Mouse (Mus musculus): ENCODE measurements around the gene Slc38a1. TPM values are rescaled to one million over a fixed set of nuclear protein-coding genes. Genes with fewer than 3 reads are reported as not detected.

Slc38a1 gene
- total and polyA plus RNA-seq, 2 experiments from 2014 or later: 52.4 to 56.7 TPM

DNA sequence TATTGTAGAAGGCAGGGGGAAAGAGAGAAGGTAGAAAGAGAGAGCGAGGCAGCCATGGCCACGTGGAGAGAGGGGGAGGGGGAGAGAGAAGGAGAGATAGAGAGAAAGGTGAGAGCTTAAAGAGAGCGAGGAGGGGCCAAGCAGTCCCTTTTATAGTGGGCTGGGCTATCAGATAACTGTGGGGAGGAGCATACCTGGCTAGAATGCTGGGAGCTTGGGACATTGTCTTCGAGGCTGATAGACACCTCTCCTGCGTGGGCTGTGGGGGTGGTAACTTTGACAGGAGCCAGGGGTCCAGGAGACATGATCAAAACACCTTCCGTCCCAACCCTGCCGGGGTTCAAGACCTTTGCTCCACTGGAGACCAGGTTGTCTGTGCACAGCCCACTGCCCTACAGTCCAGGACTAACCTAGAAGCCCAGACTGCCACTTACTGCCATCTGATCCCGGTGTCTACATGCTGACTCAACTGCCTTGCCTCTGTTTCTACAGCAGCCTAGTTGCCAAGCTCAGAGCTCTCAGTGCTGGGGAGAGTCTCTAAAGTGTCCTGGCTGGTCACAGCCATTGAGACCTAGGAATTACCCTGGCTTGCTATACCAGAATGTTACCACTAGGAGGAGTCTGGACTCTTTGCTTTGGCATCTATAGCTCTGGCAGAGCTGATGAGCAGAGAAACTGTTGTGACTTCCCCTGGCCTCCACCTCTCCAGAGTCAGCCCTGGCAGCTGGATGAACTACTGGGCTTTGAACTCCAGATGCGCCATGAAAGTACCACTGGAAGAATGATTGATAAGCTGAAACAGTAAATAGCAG lies 90.9 kb downstream of the Slc38a1 start:
- DNase-seq (ENCODE audit: low spot score): peak; percentile 86
- no peaks in the 10 kb centered on the region for H3K4me1 ChIP-seq (ENCODE audit: control insufficient read depth, insufficient read depth)
- no peak overlapping the region for H3K9ac ChIP-seq (replicated peaks; ENCODE audit: low read depth, low read length)
- no peaks in the 10 kb centered on the region for H3K9me3 ChIP-seq (replicated peaks; ENCODE audit: control insufficient read depth, low read length)
- ATAC-seq (ENCODE audit: insufficient read depth, low read depth): peak; percentile 89
- H3K4me3 ChIP-seq (ENCODE audit: low read depth, low read length): no peak overlapping the region
- H3K36me3 ChIP-seq (replicated peaks; ENCODE audit: control insufficient read depth, insufficient read depth, low read length): no peaks in the 10 kb centered on the region
- TF ChIP-seq EP300 (IDR thresholded peaks at IDR 0.05; ENCODE audit: low read depth) (no peak), CTCF (IDR thresholded peaks at IDR 0.05; ENCODE audit: low read depth) (peak; percentile 95)
- no peak overlapping the region for H3K4me2 ChIP-seq (ENCODE audit: low read depth, low read length)
- WGBS: 59% methylated on average over 9 of the region's 9 CpGs
- H3K27me3 ChIP-seq (ENCODE audit: control insufficient read depth, insufficient read depth, low read length): no peaks in the 10 kb centered on the region
- H3K27ac ChIP-seq (ENCODE audit: low read depth): no peak overlapping the region

DNA sequence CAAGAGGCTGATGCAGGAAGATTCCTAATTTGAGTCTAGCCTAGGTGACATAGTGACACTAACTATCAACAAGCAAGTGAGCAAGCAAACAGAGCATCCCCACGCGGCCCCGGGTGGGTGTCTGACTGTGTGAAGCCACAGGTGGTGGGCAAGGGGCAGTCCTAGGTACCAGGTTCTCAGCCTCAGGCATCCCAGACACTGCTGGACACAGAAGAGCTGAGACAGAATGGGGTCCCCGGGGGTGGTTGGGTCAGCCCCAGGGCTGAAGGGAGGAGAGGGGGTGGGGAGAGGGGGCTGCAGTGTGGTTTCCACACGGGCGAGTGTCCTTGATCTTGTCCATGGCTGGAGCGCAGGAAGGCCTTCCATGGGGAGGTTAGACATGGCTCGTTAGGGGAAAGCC lies 91.6 kb downstream of the Slc38a1 start:
- no peaks in the 10 kb centered on the region for H3K27me3 ChIP-seq (ENCODE audit: control insufficient read depth, insufficient read depth, low read length)
- H3K4me2 ChIP-seq (ENCODE audit: low read depth, low read length): no peak overlapping the region
- DNase-seq (ENCODE audit: low spot score): no peak
- H3K36me3 ChIP-seq (replicated peaks; ENCODE audit: control insufficient read depth, insufficient read depth, low read length): no peaks in the 10 kb centered on the region
- H3K4me1 ChIP-seq (ENCODE audit: control insufficient read depth, insufficient read depth): no peaks in the 10 kb centered on the region
- WGBS: 90% methylated on average over 8 of the region's 8 CpGs
- no peak overlapping the region for H3K4me3 ChIP-seq (ENCODE audit: low read depth, low read length)
- no peak for ATAC-seq (ENCODE audit: insufficient read depth, low read depth)
- TF ChIP-seq CTCF (IDR thresholded peaks at IDR 0.05; ENCODE audit: low read depth) (no peak), EP300 (IDR thresholded peaks at IDR 0.05; ENCODE audit: low read depth) (no peak)
- H3K9me3 ChIP-seq (replicated peaks; ENCODE audit: control insufficient read depth, low read length): no peaks in the 10 kb centered on the region
- H3K27ac ChIP-seq (ENCODE audit: low read depth): no peak overlapping the region
- no peak overlapping the region for H3K9ac ChIP-seq (replicated peaks; ENCODE audit: low read depth, low read length)

DNA sequence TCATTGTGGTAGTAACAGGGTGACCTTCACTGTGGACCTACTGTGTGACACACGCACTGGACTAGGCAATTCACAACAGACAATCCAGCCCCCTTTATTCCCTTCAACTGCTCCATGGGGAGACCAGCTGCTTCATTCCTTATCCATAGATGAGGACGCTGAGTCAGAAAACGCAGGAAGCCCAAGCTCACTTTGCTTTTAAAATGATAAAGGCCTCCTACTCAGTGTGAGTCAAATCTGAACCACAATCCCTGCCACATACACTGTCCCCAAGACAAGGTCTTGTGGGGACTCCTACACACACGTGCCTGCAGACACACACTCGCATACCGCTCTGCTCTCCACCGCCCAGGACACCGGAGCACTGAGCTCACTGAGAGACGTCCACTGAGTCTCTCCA lies 94.3 kb downstream of the Slc38a1 start:
- Histone ChIP-seq H3K4me1 (ENCODE audit: control insufficient read depth, insufficient read depth) (no peaks in the 10 kb centered on the region), H3K27me3 (ENCODE audit: control insufficient read depth, insufficient read depth, low read length) (no peaks in the 10 kb centered on the region), H3K9me3 (replicated peaks; ENCODE audit: control insufficient read depth, low read length) (no peaks in the 10 kb centered on the region), H3K9ac (replicated peaks; ENCODE audit: low read depth, low read length) (no peak overlapping the region), H3K27ac (ENCODE audit: low read depth) (no peak overlapping the region), H3K4me3 (ENCODE audit: low read depth, low read length) (no peak overlapping the region), H3K36me3 (replicated peaks; ENCODE audit: control insufficient read depth, insufficient read depth, low read length) (no peaks in the 10 kb centered on the region), H3K4me2 (ENCODE audit: low read depth, low read length) (no peak overlapping the region)
- TF ChIP-seq CTCF (IDR thresholded peaks at IDR 0.05; ENCODE audit: low read depth): no peak
- TF ChIP-seq EP300 (IDR thresholded peaks at IDR 0.05; ENCODE audit: low read depth): no peak
- DNase-seq (ENCODE audit: low spot score): no peak
- 83% methylated on average over 9 of the region's 9 CpGs for WGBS
- no peak for ATAC-seq (ENCODE audit: insufficient read depth, low read depth)

DNA sequence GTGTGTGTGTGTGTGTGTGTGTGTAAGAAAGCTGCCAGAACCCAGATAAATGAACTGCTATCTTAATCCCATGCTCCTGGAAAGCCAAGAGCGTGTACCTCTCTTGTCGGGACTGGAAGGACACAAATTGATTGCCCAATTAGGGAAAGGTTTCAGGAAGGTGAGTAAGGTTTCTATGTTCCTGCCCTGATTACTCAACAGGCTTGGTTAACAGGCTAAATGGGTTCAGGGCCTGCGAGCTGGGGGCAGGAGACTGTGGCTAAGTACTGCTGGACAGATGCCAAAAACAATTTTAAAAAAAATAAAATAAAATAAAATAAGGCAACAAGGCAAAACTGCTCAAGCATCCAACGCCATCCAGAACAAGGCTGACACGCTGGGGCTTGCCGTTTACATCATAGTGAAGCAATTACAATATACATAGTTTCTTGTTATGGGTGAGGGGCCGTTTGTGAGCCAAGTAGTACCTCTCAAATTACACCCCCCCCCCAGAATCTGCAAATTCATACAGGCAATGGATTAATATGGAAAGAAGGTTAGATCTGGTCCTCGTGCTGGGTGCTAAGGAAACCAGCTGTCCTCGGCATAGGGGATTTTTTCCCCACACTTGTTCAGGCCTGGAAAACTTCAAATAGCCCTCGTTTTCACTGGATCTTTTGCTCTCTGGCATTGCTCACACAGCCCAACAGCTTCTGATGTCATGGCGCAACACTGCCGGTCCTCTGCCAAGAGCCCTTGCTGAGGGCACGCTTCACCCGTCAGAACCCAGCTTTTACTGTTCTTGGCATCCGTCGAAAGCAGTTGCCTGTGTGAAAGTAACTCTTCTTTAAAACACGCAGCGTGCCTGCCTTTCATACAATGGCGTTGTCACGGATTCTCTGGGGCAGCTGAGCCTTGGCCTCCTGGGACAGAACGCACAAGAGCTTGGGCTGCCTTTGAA lies 95.2 kb downstream of the Slc38a1 start:
- ATAC-seq (ENCODE audit: insufficient read depth, low read depth) (no peak), DNase-seq (ENCODE audit: low spot score) (no peak)
- H3K4me2 ChIP-seq (ENCODE audit: low read depth, low read length): no peak overlapping the region
- H3K4me1 ChIP-seq (ENCODE audit: control insufficient read depth, insufficient read depth): no peaks in the 10 kb centered on the region
- H3K9me3 ChIP-seq (replicated peaks; ENCODE audit: control insufficient read depth, low read length): no peaks in the 10 kb centered on the region
- WGBS: 62% methylated on average over 21 of the region's 21 CpGs
- no peak overlapping the region for H3K4me3 ChIP-seq (ENCODE audit: low read depth, low read length)
- H3K27ac ChIP-seq (ENCODE audit: low read depth): no peak overlapping the region
- H3K36me3 ChIP-seq (replicated peaks; ENCODE audit: control insufficient read depth, insufficient read depth, low read length): no peaks in the 10 kb centered on the region
- no peaks in the 10 kb centered on the region for H3K27me3 ChIP-seq (ENCODE audit: control insufficient read depth, insufficient read depth, low read length)
- TF ChIP-seq EP300 (IDR thresholded peaks at IDR 0.05; ENCODE audit: low read depth): no peak
- TF ChIP-seq CTCF (IDR thresholded peaks at IDR 0.05; ENCODE audit: low read depth): no peak
- H3K9ac ChIP-seq (replicated peaks; ENCODE audit: low read depth, low read length): no peak overlapping the region

DNA sequence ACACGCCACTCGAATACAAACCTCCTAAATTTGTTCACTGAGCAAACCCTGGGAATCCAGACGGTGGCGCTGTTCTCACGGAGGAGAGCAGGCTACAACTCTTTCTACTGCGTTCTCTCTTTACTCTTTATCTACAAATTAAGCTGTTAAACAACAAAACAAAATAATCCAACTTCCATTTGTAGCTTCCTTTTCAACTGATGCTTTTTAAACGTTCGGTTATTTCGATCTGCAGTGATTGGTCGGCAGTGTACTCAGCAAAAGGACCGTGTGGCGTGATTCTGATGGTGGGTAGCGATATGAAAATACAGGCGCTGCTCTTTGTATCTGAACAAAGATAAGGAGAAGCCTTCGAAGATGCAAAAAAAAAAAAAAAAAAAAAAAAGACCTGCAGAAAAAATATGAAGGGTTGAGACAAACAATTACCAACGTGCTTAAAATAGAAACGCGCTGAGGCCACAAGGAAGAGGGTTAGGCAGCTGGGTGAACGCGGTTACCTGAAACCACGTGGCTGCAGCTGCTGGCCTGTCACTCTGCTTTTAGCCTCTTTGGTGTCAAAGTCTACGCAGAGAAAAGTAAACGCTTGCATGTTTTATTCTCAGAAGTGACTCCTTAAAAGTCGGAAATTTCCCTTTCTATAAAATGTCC lies 99.4 kb downstream of the Slc38a1 start:
- ATAC-seq (ENCODE audit: insufficient read depth, low read depth): peak; percentile 68
- peak overlapping the region; percentile 34; the same call in 1 of the 2 replicates for H3K27ac ChIP-seq (ENCODE audit: low read depth)
- WGBS: under 1% methylated on average over 24 of the region's 24 CpGs

More for the DNA sequence above, 99.4 kb downstream of the Slc38a1 start:
- Histone ChIP-seq H3K27me3 (ENCODE audit: control insufficient read depth, insufficient read depth, low read length) (no peaks in the 10 kb centered on the region), H3K4me3 (ENCODE audit: low read depth, low read length) (peak overlapping the region; percentile 53), H3K4me2 (ENCODE audit: low read depth, low read length) (peak overlapping the region; percentile 82), H3K9ac (replicated peaks; ENCODE audit: low read depth, low read length) (peak overlapping the region; percentile 52), H3K9me3 (replicated peaks; ENCODE audit: control insufficient read depth, low read length) (no peaks in the 10 kb centered on the region), H3K4me1 (ENCODE audit: control insufficient read depth, insufficient read depth) (no peaks in the 10 kb centered on the region), H3K36me3 (replicated peaks; ENCODE audit: control insufficient read depth, insufficient read depth, low read length) (no peaks in the 10 kb centered on the region)
- no peak for TF ChIP-seq EP300 (IDR thresholded peaks at IDR 0.05; ENCODE audit: low read depth)
- TF ChIP-seq CTCF (IDR thresholded peaks at IDR 0.05; ENCODE audit: low read depth): peak; percentile 81
- DNase-seq (ENCODE audit: low spot score): peak; percentile 83

Data from heart, postnatal 0 days (tissue).